Mouse (Mus musculus) hindbrain, postnatal 0 days (tissue): ENCODE measurements around the gene Tub. TPM values are rescaled to one million over a fixed set of nuclear protein-coding genes. Genes with fewer than 3 reads are reported as not detected.

Experiments used
- ATAC-seq: fragments of 200-750 bp; cut with Nextera tagmentation; 2 replicates; pipeline ENCODE4 v1.8.0; 2017; ENCODE audit warnings: mild to moderate bottlenecking, moderate TSS enrichment, moderate library complexity
- DNase-seq: peaks from one replicate; pipeline ENCODE4 v3.0.0-alpha.2; 2015; ENCODE audit warnings: low spot score
- H3K27ac ChIP-seq: fragments of 300-500 bp; sonication (generic); 2 replicates; pipeline ENCODE4 v1.5.1; 2014; ENCODE audit warnings: mild to moderate bottlenecking
- H3K27me3 ChIP-seq: fragments of 300-500 bp; sonication (generic); 2 replicates; pipeline ENCODE4 v1.6.1; 2014; ENCODE audit warnings: low read length, mixed read lengths; ENCODE audit not compliant: insufficient read depth
- H3K36me3 ChIP-seq: fragments of 300-500 bp; sonication (generic); 2 replicates; pipeline ENCODE4 v1.6.1; 2014; ENCODE audit warnings: low read length, mixed read lengths; ENCODE audit not compliant: insufficient read depth
- H3K4me1 ChIP-seq: fragments of 300-500 bp; sonication (generic); 2 replicates; pipeline ENCODE4 v1.6.1; 2014; ENCODE audit warnings: antibody characterized with exemption, low read length, mixed read lengths; ENCODE audit not compliant: insufficient read depth
- H3K4me2 ChIP-seq: fragments of 300-500 bp; sonication (generic); 2 replicates; pipeline ENCODE4 v1.6.1; 2014; ENCODE audit warnings: low read depth, mild to moderate bottlenecking, low read length, moderate library complexity, mixed read lengths
- H3K4me3 ChIP-seq: fragments of 300-500 bp; sonication (generic); 2 replicates; pipeline ENCODE4 v1.5.1; 2014; ENCODE audit warnings: low read length
- H3K9ac ChIP-seq: fragments of 300-500 bp; sonication (generic); replicated peaks from 2 replicates; pipeline ENCODE4 v1.6.1; 2014; ENCODE audit warnings: mild to moderate bottlenecking, low read length, moderate library complexity, mixed read lengths
- H3K9me3 ChIP-seq: fragments of 300-500 bp; sonication (generic); 2 replicates; pipeline ENCODE4 v1.6.1; 2016; ENCODE audit warnings: low read length, mixed read lengths
- CTCF ChIP-seq: IDR thresholded peaks from 2 replicates; pipeline ENCODE4 v1.5.1; 2016; ENCODE audit warnings: antibody characterized with exemption, control low read depth, low read depth
- WGBS: fragments of 180-500 bp; shearing (Covaris S2); extraction: QIAGEN DNeasy Blood & Tissue Kit; methylation state at CpG from one replicate; pipeline ENCODE4 v1.1.7; 2014; 5-methylcytosine and 5-hydroxymethylcytosine counted together
- polyA plus RNA-seq: library from polyadenylated mRNA; unstranded; fragments of >200 nt; fragmentation: Nextera tagmentation; extraction: Ambion mirVana; gene quantifications from 2 replicates; pipeline ENCODE4 v1.2.1, GENCODE M21; 2015
- total RNA-seq: library from RNA; depleted of rRNA; stranded (reverse); fragments of >200 nt; gene quantifications from 2 replicates; pipeline ENCODE4 v1.2.3, GENCODE M21; 2014

Tub gene
- total and polyA plus RNA-seq, 2 experiments from 2014 or later = 32.7 to 134 TPM

DNA sequence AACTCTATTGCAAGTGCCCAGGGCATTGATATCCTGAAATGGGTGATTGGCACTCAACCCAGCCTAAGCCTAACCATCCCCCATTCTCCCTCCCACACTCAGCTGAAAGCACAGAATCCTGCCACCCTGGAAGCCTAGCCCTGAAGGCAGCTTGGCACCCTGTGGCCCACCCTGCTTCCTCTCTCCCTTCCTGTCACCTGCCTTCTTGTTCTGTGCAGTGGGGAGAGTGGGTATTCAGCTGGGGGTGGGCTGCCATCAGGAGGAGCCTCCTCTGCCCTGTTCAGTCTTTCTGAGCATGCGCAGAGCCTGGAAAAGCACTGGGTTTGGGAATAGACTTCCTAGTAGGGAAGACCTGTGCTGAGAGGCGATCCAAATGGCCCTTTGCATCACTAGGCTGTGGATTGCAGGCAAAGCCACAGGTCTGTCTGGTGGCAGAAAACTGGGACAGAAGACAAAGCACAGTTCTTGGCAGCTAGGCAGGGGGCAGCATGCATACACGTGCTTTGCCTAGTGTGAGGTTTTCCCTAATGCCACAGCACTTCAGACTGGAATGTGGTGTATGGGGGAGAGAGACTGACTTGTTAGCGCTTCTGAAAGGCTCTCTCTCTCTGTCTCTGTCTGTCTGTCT lies 63.0 kb downstream of the Tub start:
- H3K4me1 ChIP-seq = peaks cover 23% of the 10 kb centered on the region
- H3K4me2 ChIP-seq = peak overlapping the region; percentile 66
- peak overlapping the region; percentile 92 for H3K27ac ChIP-seq
- DNase-seq (peak; percentile 44), ATAC-seq (no peak)
- H3K27me3 ChIP-seq = no peaks in the 10 kb centered on the region
- no peaks in the 10 kb centered on the region for H3K9me3 ChIP-seq
- no peak overlapping the region for H3K4me3 ChIP-seq
- no peak; the same call in 1 of the 2 replicates for TF ChIP-seq CTCF
- no peaks in the 10 kb centered on the region for H3K36me3 ChIP-seq
- no peak overlapping the region for H3K9ac ChIP-seq
- 26% methylated on average over 4 of the region's 4 CpGs for WGBS

DNA sequence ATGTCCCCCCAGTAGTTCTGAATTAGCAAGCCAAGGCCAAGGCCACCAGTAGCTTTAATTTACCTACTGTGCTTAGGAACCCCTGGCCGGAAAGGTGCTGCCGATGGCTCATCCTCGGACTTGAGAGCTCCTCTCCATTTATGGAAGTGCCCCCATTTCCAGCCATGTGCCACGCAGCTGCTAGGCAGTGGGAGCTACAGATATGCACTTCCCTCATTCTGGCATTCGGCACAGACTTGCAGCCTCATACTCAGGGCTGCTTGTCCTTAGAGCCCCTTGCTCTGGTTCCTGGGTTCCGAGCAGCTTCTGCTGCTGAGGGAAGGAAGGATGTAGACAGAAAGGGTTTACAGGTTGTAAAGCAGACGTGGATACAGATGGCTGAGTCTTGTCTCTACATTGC lies 64.7 kb downstream of the Tub start:
- 77% methylated on average over 7 of the region's 7 CpGs for WGBS

DNA sequence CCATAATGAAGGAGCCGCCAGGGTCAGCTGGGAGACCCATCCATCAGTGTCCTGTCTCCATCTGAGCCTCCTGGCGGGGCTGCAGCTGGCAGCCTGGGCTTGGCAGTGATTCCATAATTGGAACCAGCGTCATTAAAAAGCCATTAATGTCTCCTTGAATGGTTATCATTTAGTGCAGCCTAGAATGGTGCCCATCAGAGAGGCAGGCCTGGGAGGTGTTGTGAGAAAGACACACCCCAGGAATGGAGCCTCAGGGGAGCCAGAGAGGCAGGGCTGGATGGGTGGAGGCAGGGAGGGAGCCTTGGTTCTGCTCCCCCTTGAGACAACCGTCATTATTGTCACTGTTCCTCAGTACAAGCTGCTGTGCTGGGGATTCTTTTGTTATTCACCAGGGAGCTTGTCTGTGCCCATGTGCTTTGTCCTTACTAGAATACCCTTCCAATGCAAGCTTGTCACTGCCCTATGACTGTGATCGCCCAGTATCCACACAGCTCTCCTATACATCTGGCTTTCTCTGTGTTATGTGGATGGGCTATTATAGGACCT lies 66.3 kb downstream of the Tub start:
- ATAC-seq = peak; percentile 32
- no peaks in the 10 kb centered on the region for H3K9me3 ChIP-seq
- H3K9ac ChIP-seq = no peak overlapping the region
- no peak overlapping the region for H3K4me2 ChIP-seq
- WGBS = 15% methylated on average over 5 of the region's 5 CpGs
- H3K4me3 ChIP-seq = no peak overlapping the region
- H3K4me1 ChIP-seq = peaks cover 19% of the 10 kb centered on the region
- no peaks in the 10 kb centered on the region for H3K36me3 ChIP-seq
- no peak for TF ChIP-seq CTCF
- peak; percentile 72 for DNase-seq
- H3K27me3 ChIP-seq = no peaks in the 10 kb centered on the region
- H3K27ac ChIP-seq = peak overlapping the region; percentile 5; the same call in 1 of the 2 replicates

More for the DNA sequence above, 64.7 kb downstream of the Tub start:
- Histone ChIP-seq H3K27me3 (no peaks in the 10 kb centered on the region), H3K4me3 (no peak overlapping the region), H3K4me2 (no peak overlapping the region), H3K36me3 (no peaks in the 10 kb centered on the region), H3K4me1 (peaks cover 23% of the 10 kb centered on the region), H3K9me3 (no peaks in the 10 kb centered on the region), H3K9ac (no peak overlapping the region), H3K27ac (no peak overlapping the region)
- ATAC-seq (no peak), DNase-seq (no peak)
- TF ChIP-seq CTCF = no peak

DNA sequence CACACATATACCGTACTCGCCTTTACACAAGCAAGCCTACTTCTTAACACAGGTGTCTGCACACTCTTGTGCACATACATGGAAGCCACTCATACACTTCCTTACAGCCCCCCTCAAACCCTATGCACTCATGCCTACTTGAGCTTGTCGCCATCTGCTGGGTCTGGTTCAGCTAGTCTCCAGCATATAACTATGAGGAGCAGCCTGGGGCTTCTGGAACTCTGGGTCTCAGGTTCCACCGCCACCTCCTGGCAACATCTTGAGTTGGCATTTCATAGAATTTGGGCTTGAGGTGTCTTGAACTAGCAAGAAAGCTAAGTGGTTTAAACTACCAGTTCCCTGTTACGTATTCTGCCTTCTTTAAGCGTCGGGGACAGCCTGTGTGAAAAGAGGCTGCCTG lies 69.1 kb downstream of the Tub start:
- no peaks in the 10 kb centered on the region for H3K9me3 ChIP-seq
- no peak overlapping the region for H3K4me2 ChIP-seq
- H3K9ac ChIP-seq = no peak overlapping the region
- no peak overlapping the region for H3K27ac ChIP-seq
- 0 out of 2 replicates have a peak, but pooled peaks cover 7% of the 10 kb centered on the region for H3K4me1 ChIP-seq
- TF ChIP-seq CTCF = peak; percentile 43
- WGBS = 85% methylated on average over 7 of the region's 7 CpGs
- 0 out of 2 replicates have a peak, but pooled peaks have one; percentile 31 for ATAC-seq
- DNase-seq = peak; percentile 50
- H3K27me3 ChIP-seq = no peaks in the 10 kb centered on the region
- no peak overlapping the region for H3K4me3 ChIP-seq
- H3K36me3 ChIP-seq = peaks cover 12% of the 10 kb centered on the region; the same call in 1 of the 2 replicates

DNA sequence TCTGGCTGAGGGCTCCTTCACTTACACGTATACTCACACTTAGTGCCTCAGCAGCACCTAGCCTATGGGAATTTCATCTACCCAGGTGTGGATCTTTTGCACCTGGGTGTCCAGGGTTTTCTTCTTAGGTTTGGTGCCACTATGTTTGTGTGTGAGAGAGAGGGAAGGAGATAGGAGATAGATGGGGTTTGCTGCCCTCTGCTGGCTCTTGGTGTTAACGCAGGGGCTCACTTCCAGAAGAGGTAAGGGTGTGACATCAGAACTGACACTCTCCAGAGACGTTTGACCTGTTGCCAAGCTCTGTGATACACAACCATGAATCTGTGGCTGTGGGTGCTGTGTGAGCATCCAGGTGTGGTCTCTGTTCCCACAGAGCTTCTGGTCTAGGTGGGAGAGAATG lies 71.3 kb downstream of the Tub start:
- no peak overlapping the region for H3K9ac ChIP-seq
- no peak overlapping the region for H3K27ac ChIP-seq
- H3K4me2 ChIP-seq = no peak overlapping the region
- 20% methylated on average over 3 of the region's 3 CpGs for WGBS
- peaks cover 32% of the 10 kb centered on the region for H3K36me3 ChIP-seq
- DNase-seq (peak; percentile 83), ATAC-seq (peak; percentile 64; the same call in 1 of the 2 replicates)
- H3K9me3 ChIP-seq = no peaks in the 10 kb centered on the region
- H3K4me3 ChIP-seq = no peak overlapping the region
- peak; percentile 90 for TF ChIP-seq CTCF
- H3K27me3 ChIP-seq = no peaks in the 10 kb centered on the region
- no peaks in the 10 kb centered on the region for H3K4me1 ChIP-seq

DNA sequence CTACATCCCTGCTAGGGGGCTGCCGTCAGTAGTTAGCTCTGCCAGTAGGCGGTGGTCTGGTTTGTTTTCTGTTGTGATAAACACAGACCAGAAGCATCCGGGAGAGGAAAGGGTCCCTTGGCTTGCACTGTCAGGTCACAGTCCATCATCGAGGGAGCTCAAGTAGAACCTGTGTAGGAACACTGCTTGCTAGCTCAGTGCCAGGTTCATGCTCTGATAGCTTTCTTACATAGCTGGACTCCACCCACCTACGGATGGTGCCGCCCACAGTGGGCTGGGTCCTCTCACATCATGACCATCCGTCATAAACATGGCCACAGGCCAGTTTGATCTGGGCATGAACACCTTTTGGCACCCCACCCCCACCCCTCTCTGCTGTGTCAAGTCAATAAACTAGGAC lies 75.6 kb downstream of the Tub start:
- Histone ChIP-seq H3K9me3 (no peaks in the 10 kb centered on the region), H3K4me1 (no peaks in the 10 kb centered on the region), H3K9ac (no peak overlapping the region), H3K27me3 (no peaks in the 10 kb centered on the region), H3K4me2 (no peak overlapping the region), H3K4me3 (no peak overlapping the region), H3K36me3 (peaks cover 52% of the 10 kb centered on the region), H3K27ac (no peak overlapping the region)
- ATAC-seq (no peak), DNase-seq (no peak)
- WGBS = 88% methylated on average over 7 of the region's 7 CpGs
- no peak for TF ChIP-seq CTCF

DNA sequence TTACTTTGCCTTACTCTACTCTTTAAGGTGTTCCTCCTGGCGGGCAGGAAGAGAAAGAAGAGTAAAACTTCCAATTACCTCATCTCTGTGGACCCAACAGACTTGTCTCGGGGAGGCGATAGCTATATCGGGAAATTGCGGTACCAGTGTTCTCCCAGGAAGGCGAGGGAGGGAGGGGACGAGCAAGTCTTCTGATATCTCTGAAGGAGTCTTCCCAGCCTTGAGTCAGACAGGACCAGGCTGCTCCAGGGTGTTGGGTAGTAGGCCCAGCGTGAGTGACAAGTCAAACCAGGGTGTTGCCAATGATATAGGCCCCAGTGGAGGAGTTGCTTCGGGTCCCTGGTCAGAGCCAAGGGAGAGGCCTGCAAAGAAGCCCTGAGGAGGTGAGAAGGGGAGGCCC lies 76.8 kb downstream of the Tub start:
- H3K9me3 ChIP-seq = no peaks in the 10 kb centered on the region
- H3K4me2 ChIP-seq = no peak overlapping the region
- H3K27me3 ChIP-seq = no peaks in the 10 kb centered on the region
- H3K27ac ChIP-seq = no peak overlapping the region
- no peak overlapping the region for H3K9ac ChIP-seq
- H3K4me3 ChIP-seq = no peak overlapping the region
- H3K36me3 ChIP-seq = peaks cover 59% of the 10 kb centered on the region
- ATAC-seq (no peak), DNase-seq (no peak)
- no peak for TF ChIP-seq CTCF
- no peaks in the 10 kb centered on the region for H3K4me1 ChIP-seq
- 92% methylated on average over 9 of the region's 9 CpGs for WGBS
